Mouse (Mus musculus): Measurements from ENCODE around the gene Ywhah. TPM values are rescaled to one million over a fixed set of nuclear protein-coding genes. Genes with fewer than 3 reads are reported as not detected.
A peak's percentile ranks its signal among the peaks of the same experiment; 100 is the strongest.

Ywhah gene
- total and polyA plus RNA-seq, 3 experiments: 63.3 to 320 (median 188) TPM

GRCm38 (mm10) chr5:33021622-33022021 lies 3.0 kb downstream of the Ywhah start:
- Histone ChIP-seq H3K27ac (ENCODE audit: insufficient read depth, low read depth) (no peak overlapping the region), H3K4me3 (replicated peaks in 1 of 3; ENCODE audit: low read depth in 2 of 3, low read length in 2 of 3, poor library complexity in 1 of 3) (no peak overlapping the region), H3K79me2 (replicated peaks; ENCODE audit: control insufficient read depth, extremely low read depth, insufficient read depth, poor library complexity, severe bottlenecking) (peaks cover 60% of the 10 kb centered on the region), H3K36me3 (replicated peaks in 1 of 2; ENCODE audit: control insufficient read depth in 1 of 2, insufficient read depth in 1 of 2, low read length in 1 of 2) (peaks cover 15 to 49% of the 10 kb centered on the region in 2 experiments), H3K9me3 (replicated peaks; ENCODE audit: low read length) (no peaks in the 10 kb centered on the region), H3K4me1 (ENCODE audit: control insufficient read depth in 1 of 2, insufficient read depth in 2 of 2) (peaks cover 3 to 48% of the 10 kb centered on the region in 2 experiments; a peak in 2 of 4 replicates), H3K9ac (ENCODE audit: insufficient read depth, low read depth) (no peak overlapping the region), H3K27me3 (replicated peaks) (no peaks in the 10 kb centered on the region), H3K4me2 (ENCODE audit: insufficient read depth, low read depth, poor library complexity, severe bottlenecking) (no peak overlapping the region)
- dilution Hi-C loops (cut with MboI; ENCODE audit: extremely low pct_ligation_motif_present, extremely low pct_unique_long_range_greater_than_20kb, low sequenced_read_pairs) (no loop called here), in situ Hi-C loops (cut with MboI; ENCODE audit: low pct_ligation_motif_present, low pct_unique_long_range_greater_than_20kb, low sequenced_read_pairs) (no loop called here)
- no peak for DNase-seq (ENCODE audit: extremely low read depth)
- peak; percentile 58 for TF ChIP-seq RAD21 (IDR thresholded peaks at IDR 0.05; ENCODE audit: low read depth, low read length)
- TF ChIP-seq SMC3 (IDR thresholded peaks at IDR 0.05; ENCODE audit: low read depth, low read length): peak; percentile 16; the same call in 1 of the 2 replicates
- no peak for TF ChIP-seq ZNF384 (IDR thresholded peaks at IDR 0.05; ENCODE audit: low read depth, low read length)
- TF ChIP-seq MAFK (IDR thresholded peaks at IDR 0.05; ENCODE audit: insufficient replicate concordance, low read length): no peak
- TF ChIP-seq NELFE (IDR thresholded peaks at IDR 0.05; ENCODE audit: low read depth, low read length): no peak
- no peak for TF ChIP-seq TBP (conservative IDR thresholded peaks at IDR 0.05; ENCODE audit: low read depth, low read length)
- TF ChIP-seq TCF12 (IDR thresholded peaks at IDR 0.05; ENCODE audit: low read depth, low read length): no peak
- no peak for TF ChIP-seq USF2 (conservative IDR thresholded peaks at IDR 0.05; ENCODE audit: low read depth, low read length)
- no peak for TF ChIP-seq UBTF (IDR thresholded peaks at IDR 0.05; ENCODE audit: low read depth, low read length)
- TF ChIP-seq KAT2A (IDR thresholded peaks at IDR 0.05; ENCODE audit: insufficient replicate concordance, low read length): no peak
- TF ChIP-seq USF1 (IDR thresholded peaks at IDR 0.05; ENCODE audit: low read depth, low read length): no peak
- no peak for TF ChIP-seq EP300 (IDR thresholded peaks at IDR 0.05; ENCODE audit: low read length)
- peak; percentile 30 to 54; a peak in 3 of 4 replicates for TF ChIP-seq CTCF (conservative IDR thresholded peaks at IDR 0.05 in 1 of 2, IDR thresholded peaks at IDR 0.05 in 1 of 2; ENCODE audit: low read depth in 2 of 2, low read length in 2 of 2)
- TF ChIP-seq ETS1 (conservative IDR thresholded peaks at IDR 0.05; ENCODE audit: low read depth, low read length): no peak
- no peak for TF ChIP-seq HCFC1 (IDR thresholded peaks at IDR 0.05; ENCODE audit: low read depth, low read length)
- TF ChIP-seq MYC (IDR thresholded peaks at IDR 0.05; ENCODE audit: low read depth, low read length): no peak
- 0 out of 2 replicates have a peak, but pooled peaks have one; percentile 38 for TF ChIP-seq POLR2AphosphoS2 (IDR thresholded peaks at IDR 0.05; ENCODE audit: low read depth, low read length)
- no peak for TF ChIP-seq MAX (IDR thresholded peaks at IDR 0.05; ENCODE audit: low read length)
- no peak for TF ChIP-seq E2F4 (IDR thresholded peaks at IDR 0.05; ENCODE audit: insufficient replicate concordance, low read depth, low read length)

DNA sequence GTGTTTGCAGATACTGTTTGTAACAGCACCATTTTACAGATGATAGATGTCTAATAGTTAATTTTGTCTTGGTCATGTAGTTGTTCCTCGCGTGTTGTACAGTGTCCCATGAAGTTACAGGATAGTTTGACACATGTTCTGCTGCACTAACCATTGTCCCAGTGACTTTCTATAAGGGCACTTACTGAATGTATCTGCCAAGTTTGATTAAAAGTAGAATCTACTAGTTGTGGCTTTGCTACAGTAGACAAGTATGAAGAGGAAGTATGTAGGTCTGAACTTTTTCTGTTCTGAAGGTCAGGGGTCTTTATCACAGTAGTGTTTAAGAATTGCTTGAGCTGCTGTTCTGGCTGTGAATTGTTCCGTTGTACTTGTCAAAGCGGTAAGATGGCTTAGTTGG lies 4.7 kb downstream of the Ywhah start:
- no peak for TF ChIP-seq KAT2A (IDR thresholded peaks at IDR 0.05; ENCODE audit: insufficient replicate concordance, low read length)
- TF ChIP-seq POLR2A (IDR thresholded peaks at IDR 0.05; ENCODE audit: low read depth, low read length): no peak
- in situ Hi-C loops (cut with MboI; ENCODE audit: low pct_ligation_motif_present, low pct_unique_long_range_greater_than_20kb, low sequenced_read_pairs) (no loop called here), dilution Hi-C loops (cut with MboI; ENCODE audit: extremely low pct_ligation_motif_present, extremely low pct_unique_long_range_greater_than_20kb, low sequenced_read_pairs) (no loop called here)
- H3K36me3 ChIP-seq (replicated peaks in 1 of 2; ENCODE audit: control insufficient read depth in 1 of 2, insufficient read depth in 1 of 2, low read length in 1 of 2): peaks cover 15 to 55% of the 10 kb centered on the region in 2 experiments
- DNase-seq (ENCODE audit: extremely low read depth): no peak
- H3K4me1 ChIP-seq (ENCODE audit: control insufficient read depth in 1 of 2, insufficient read depth in 2 of 2): peaks cover 3 to 42% of the 10 kb centered on the region in 2 experiments; a peak in 2 of 4 replicates
- H3K4me2 ChIP-seq (ENCODE audit: insufficient read depth, low read depth, poor library complexity, severe bottlenecking): no peak overlapping the region
- no peak overlapping the region for H3K9ac ChIP-seq (ENCODE audit: insufficient read depth, low read depth)
- H3K27me3 ChIP-seq (replicated peaks): no peaks in the 10 kb centered on the region
- no peak overlapping the region for H3K4me3 ChIP-seq (replicated peaks in 1 of 3; ENCODE audit: low read depth in 2 of 3, low read length in 2 of 3, poor library complexity in 1 of 3)
- H3K79me2 ChIP-seq (replicated peaks; ENCODE audit: control insufficient read depth, extremely low read depth, insufficient read depth, poor library complexity, severe bottlenecking): peaks cover 60% of the 10 kb centered on the region
- no peak overlapping the region for H3K27ac ChIP-seq (ENCODE audit: insufficient read depth, low read depth)
- H3K9me3 ChIP-seq (replicated peaks; ENCODE audit: low read length): no peaks in the 10 kb centered on the region

Data from CH12.LX (cell line).